Mouse (Mus musculus) liver, embryonic 13.5 days (tissue): ENCODE results near the gene Acin1. TPM values are rescaled to one million over a fixed set of nuclear protein-coding genes. Genes with fewer than 3 reads are reported as not detected.

Experiments used
- ATAC-seq: fragments of 200-750 bp; cut with Nextera tagmentation; 2 replicates; pipeline ENCODE4 v1.8.0; 2017; ENCODE audit warnings: low read depth, mild to moderate bottlenecking, moderate number of reproducible peaks, moderate library complexity
- DNase-seq: peaks from one replicate; pipeline ENCODE4 v3.0.0; 2022
- H3K27ac ChIP-seq: fragments of 300-500 bp; sonication (generic); 2 replicates; pipeline ENCODE4 v1.5.1; 2015; ENCODE audit warnings: moderate library complexity, mild to moderate bottlenecking, inconsistent platforms
- H3K27me3 ChIP-seq: fragments of 300-500 bp; sonication (generic); 2 replicates; pipeline ENCODE4 v1.6.1; 2015; ENCODE audit warnings: mild to moderate bottlenecking, inconsistent platforms
- H3K36me3 ChIP-seq: fragments of 300-500 bp; sonication (generic); 2 replicates; pipeline ENCODE4 v1.6.1; 2015; ENCODE audit warnings: mild to moderate bottlenecking, inconsistent platforms
- H3K4me1 ChIP-seq: fragments of 300-500 bp; sonication (generic); replicated peaks from 2 replicates; pipeline ENCODE4 v1.6.1; 2015; ENCODE audit warnings: inconsistent platforms
- H3K4me2 ChIP-seq: fragments of 300-500 bp; sonication (generic); 2 replicates; pipeline ENCODE4 v1.6.1; 2015; ENCODE audit warnings: inconsistent platforms, mild to moderate bottlenecking, moderate library complexity
- H3K4me3 ChIP-seq: fragments of 300-500 bp; sonication (generic); replicated peaks from 2 replicates; pipeline ENCODE4 v1.5.1; 2015; ENCODE audit warnings: mild to moderate bottlenecking, inconsistent platforms
- H3K9ac ChIP-seq: fragments of 300-500 bp; sonication (generic); 2 replicates; pipeline ENCODE4 v1.6.1; 2015; ENCODE audit warnings: mild to moderate bottlenecking, inconsistent platforms
- H3K9me3 ChIP-seq: fragments of 300-500 bp; sonication (generic); replicated peaks from 2 replicates; pipeline ENCODE4 v1.6.1; 2016; ENCODE audit warnings: inconsistent platforms
- WGBS: fragments of 180-500 bp; shearing (Covaris S2); methylation state at CpG from one replicate; pipeline ENCODE4 v1.1.7; 2015; ENCODE audit not compliant: insufficient replicate concordance; 5-methylcytosine and 5-hydroxymethylcytosine counted together
- polyA plus RNA-seq: library from polyadenylated mRNA; unstranded; fragments of >200 nt; fragmentation: Nextera tagmentation; extraction: Ambion mirVana; gene quantifications from 2 replicates; pipeline ENCODE4 v1.2.1, GENCODE M21; 2015

Acin1 gene
- polyA plus RNA-seq, 1 experiment from 2014 or later: 62.5 TPM

DNA sequence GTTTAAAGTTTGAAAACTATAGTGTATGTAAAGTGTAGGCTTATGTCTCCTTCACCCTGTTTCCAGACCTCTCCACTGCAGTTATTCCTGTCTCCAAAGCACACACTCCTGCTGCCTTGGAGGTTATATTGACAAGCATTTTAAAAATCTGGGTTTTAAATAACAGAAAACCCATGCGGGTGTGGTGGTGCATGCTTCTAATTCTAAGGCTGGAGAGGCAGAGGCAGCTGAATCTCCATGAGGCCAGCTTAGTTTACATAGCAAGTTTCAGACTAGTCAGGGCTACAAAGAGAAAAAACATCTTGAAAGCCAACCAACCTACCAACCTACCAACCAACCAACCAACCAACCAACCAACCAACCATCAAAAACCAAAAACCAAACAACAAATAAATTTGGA is 28.7 kb upstream of the Acin1 start:
- 50% methylated on average over 1 of the region's 1 CpGs for WGBS
- Histone ChIP-seq H3K4me1 (peaks cover 21% of the 10 kb centered on the region), H3K27ac (no peak overlapping the region), H3K9me3 (no peaks in the 10 kb centered on the region), H3K4me2 (no peak overlapping the region), H3K9ac (0 out of 2 replicates have a peak overlapping the region, but pooled peaks have one; percentile 3), H3K4me3 (no peak overlapping the region), H3K27me3 (peaks cover 28% of the 10 kb centered on the region), H3K36me3 (no peaks in the 10 kb centered on the region)
- no peak for ATAC-seq
- DNase-seq: no peak

DNA sequence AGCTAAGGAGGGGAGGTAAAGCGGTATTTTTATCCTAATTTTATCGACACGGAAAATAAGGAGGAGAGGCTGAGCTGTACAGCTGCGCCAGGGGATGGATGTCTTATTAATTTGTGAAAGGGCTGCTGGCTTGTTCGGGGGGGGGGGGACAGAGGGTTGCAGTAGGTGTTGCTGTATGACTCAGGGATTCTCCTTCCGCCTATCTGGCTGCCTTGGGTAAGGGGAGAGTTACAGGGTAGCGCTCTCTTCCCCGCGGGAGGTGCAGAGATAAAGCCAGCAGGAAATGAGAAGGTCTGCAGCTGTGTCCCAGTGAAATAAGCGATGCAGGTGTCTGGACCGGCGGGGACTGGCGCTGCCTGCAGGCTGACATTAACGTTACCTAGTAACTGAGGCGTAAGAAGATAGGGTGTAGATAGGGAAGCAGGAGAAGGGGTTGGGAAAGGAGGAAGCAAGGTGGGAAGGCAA is 27.9 kb upstream of the Acin1 start:
- Histone ChIP-seq H3K9me3 (no peaks in the 10 kb centered on the region), H3K4me1 (peaks cover 21% of the 10 kb centered on the region), H3K9ac (peak overlapping the region; percentile 3; the same call in 1 of the 2 replicates), H3K27me3 (peaks cover 35% of the 10 kb centered on the region), H3K36me3 (no peaks in the 10 kb centered on the region), H3K4me3 (peak overlapping the region; percentile 45), H3K4me2 (peak overlapping the region; percentile 67), H3K27ac (no peak overlapping the region)
- DNase-seq (peak; percentile 20), ATAC-seq (peak; percentile 33; the same call in 1 of the 2 replicates)
- 2% methylated on average over 15 of the region's 15 CpGs for WGBS

DNA sequence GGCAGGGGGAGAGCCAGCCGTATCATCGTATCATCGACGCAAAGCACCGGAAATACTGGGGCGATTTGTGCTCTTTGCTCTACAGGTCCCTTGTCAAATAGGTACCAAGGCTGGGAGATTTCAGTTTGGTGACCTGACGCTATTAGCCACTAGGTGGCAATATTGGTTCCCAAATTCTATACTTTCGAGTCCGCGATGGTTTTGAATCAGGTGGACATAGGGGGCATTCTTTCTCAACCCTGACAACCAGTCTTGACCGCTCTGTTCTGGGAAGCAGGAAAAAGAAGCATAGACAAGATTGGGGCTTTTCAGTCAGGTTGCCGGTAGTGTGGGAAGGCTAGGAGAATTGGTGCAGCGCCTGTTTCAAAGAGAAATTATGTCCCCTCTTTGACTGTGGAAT is 27.4 kb upstream of the Acin1 start:
- no peaks in the 10 kb centered on the region for H3K9me3 ChIP-seq
- peak overlapping the region; percentile 45 for H3K4me3 ChIP-seq
- ATAC-seq (no peak), DNase-seq (peak; percentile 61)
- peaks cover 21% of the 10 kb centered on the region for H3K4me1 ChIP-seq
- H3K4me2 ChIP-seq: peak overlapping the region; percentile 67
- WGBS: under 1% methylated on average over 13 of the region's 13 CpGs
- peaks cover 40% of the 10 kb centered on the region for H3K27me3 ChIP-seq
- no peak overlapping the region for H3K27ac ChIP-seq
- H3K9ac ChIP-seq: 0 out of 2 replicates have a peak overlapping the region, but pooled peaks have one; percentile 3
- H3K36me3 ChIP-seq: no peaks in the 10 kb centered on the region

DNA sequence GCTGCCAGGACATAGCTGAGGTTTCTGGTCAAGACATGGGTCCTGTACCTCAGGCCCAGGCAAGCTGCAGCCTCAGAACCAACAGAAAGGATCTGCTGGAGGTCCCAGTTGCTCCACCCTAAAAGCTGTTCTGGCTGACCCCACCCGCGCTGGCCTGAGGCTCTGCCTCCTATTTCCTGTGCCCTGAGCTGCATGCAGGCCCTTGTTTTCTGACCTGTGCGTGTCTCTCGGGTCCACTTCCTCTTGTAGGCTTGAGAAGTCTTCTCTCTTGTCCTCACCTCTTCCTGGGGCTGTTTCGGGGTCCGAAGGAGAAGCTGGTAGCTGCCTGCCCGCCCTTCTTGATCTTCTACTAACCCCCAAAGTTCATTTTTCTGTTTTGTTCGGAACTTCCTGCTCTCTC is 26.1 kb upstream of the Acin1 start:
- ATAC-seq: no peak
- WGBS: 28% methylated on average over 8 of the region's 8 CpGs
- DNase-seq: no peak

DNA sequence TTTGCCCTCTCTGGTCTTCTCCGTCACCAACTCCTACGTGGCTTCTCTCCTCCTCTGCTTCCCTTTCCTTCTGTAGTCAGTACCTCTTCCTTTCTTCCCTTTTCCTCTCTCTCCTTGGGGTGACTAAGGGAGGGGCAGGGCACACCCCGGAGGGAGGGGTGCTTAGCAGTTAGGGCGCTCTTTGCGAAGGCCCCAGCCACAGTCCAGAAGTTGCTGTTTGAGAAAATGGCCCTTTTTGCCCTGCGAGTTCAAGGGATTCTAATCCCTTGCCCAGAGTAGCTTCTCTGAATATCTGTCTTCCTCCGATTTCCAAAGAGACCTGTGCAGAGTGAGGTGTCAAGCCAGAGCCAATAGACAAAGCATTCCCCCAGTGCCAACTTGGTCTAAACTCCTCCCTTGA is 25.3 kb upstream of the Acin1 start, which contains the start of gene Cebpe:
Cebpe (minus strand) TSS at position 101 of the 400 bp plus-strand sequence.
- H3K4me2 ChIP-seq: no peak within 1 kb of the TSS
- no peak for DNase-seq
- peaks cover 30% of the 10 kb centered on the region for H3K4me1 ChIP-seq
- WGBS: 60% methylated on average over 7 of the region's 7 CpGs
- H3K9me3 ChIP-seq: no peaks in the 10 kb centered on the region
- ATAC-seq: no peak
- peak within 1 kb of the TSS; percentile 1; the same call in 1 of the 2 replicates for H3K4me3 ChIP-seq
- peak within 1 kb of the TSS; percentile 58 for H3K27ac ChIP-seq
- H3K9ac ChIP-seq: 0 out of 2 replicates have a peak within 1 kb of the TSS, but pooled peaks have one; percentile 1
- peaks cover 61% of the 10 kb centered on the region for H3K27me3 ChIP-seq
- H3K36me3 ChIP-seq: no peaks in the 10 kb centered on the region

More for the DNA sequence above, 26.1 kb upstream of the Acin1 start:
- H3K4me1 ChIP-seq: peaks cover 25% of the 10 kb centered on the region
- H3K4me3 ChIP-seq: no peak overlapping the region
- peak overlapping the region; percentile 58 for H3K27ac ChIP-seq
- H3K4me2 ChIP-seq: no peak overlapping the region
- H3K27me3 ChIP-seq: peaks cover 53% of the 10 kb centered on the region
- H3K9ac ChIP-seq: no peak overlapping the region
- no peaks in the 10 kb centered on the region for H3K9me3 ChIP-seq
- H3K36me3 ChIP-seq: no peaks in the 10 kb centered on the region

DNA sequence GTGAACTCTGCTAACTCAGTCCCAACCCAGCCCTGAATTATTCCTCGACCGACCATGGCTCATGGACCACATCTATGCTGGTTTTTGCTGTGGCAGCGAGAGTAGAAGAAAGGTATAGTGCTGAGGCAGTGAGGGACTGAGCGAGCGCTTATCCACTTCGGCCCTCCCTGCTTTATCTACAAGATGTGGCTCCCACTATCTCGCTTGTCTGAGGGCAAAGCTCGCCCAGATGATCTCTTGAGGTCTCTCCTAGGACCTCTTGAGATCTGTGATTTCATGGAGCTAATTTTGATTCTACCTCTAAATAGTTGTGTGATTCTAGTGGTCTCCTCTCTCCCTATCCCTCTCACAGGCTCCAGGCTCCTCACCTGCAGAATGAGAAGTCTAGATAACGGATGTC is 22.3 kb upstream of the Acin1 start:
- H3K4me1 ChIP-seq: peaks cover 45% of the 10 kb centered on the region
- no peak for ATAC-seq
- no peak overlapping the region for H3K9ac ChIP-seq
- WGBS: 33% methylated on average over 9 of the region's 9 CpGs
- no peaks in the 10 kb centered on the region for H3K36me3 ChIP-seq
- no peaks in the 10 kb centered on the region for H3K9me3 ChIP-seq
- no peak overlapping the region for H3K4me2 ChIP-seq
- H3K4me3 ChIP-seq: no peak overlapping the region
- H3K27ac ChIP-seq: no peak overlapping the region
- peaks cover 71% of the 10 kb centered on the region for H3K27me3 ChIP-seq
- no peak for DNase-seq

DNA sequence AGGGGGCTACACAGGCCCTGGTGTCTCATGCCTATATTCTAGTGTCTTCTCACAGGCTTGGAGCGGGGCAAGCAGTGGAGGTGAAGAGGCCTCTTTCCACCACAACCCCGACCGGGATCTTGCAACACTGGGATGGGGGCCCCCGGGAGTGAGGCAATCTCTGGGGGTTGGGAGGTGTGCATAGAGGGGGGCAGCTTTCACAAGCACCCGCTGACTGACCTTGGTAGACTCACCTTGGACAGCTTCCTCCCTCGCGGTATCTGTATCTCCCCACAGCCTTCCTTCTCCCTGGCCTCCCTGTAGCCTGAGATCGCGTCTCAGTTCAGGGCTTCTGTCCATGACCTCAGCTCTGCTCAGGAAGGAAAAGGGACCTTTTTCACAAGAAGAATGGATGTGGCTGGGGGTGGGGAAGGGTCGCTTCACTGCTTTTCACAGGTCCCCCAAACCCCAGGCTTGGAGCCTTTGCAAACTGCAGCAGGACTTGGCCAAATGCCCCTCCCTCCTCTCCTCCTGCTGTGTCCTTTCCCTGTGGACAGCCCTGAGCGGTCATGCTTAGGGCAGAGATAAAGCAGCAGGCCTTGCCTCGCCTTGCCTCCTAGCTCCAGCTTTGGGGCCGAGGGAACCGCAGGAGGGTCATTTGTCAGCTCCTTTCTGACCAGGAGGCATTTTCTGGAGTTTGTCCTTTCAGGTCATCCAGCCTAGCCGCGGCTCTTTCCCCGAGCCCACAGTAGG is 20.0 kb upstream of the Acin1 start:
- H3K4me3 ChIP-seq: no peak overlapping the region
- H3K9ac ChIP-seq: no peak overlapping the region; the same call in 1 of the 2 replicates
- H3K4me1 ChIP-seq: peaks cover 33% of the 10 kb centered on the region
- H3K9me3 ChIP-seq: no peaks in the 10 kb centered on the region
- 13% methylated on average over 17 of the region's 17 CpGs for WGBS
- peaks cover 87% of the 10 kb centered on the region for H3K27me3 ChIP-seq
- ATAC-seq (no peak), DNase-seq (peak; percentile 22)
- no peaks in the 10 kb centered on the region for H3K36me3 ChIP-seq
- peak overlapping the region; percentile 48; the same call in 1 of the 2 replicates for H3K4me2 ChIP-seq
- no peak overlapping the region for H3K27ac ChIP-seq

DNA sequence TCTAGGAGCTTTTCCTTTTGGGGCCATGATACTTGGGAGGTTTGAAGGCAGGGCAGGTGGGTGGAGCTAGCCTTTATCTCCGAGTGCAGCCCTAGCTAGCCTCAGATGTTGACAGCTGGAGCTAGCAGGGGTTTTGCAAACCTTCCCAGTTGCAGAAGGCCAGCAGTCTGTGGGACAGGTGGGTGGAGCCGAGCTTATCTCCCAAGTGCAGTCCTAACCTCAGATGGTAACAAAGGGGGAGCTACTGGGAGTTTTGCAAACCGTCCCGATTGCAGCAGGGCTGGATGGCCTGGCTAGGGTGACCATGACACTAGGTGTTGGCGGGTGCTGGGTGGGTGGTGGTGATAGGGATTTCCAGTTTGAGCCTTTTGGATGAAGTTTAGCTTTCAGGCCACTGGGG is 19.1 kb upstream of the Acin1 start:
- peak overlapping the region; percentile 18; the same call in 1 of the 2 replicates for H3K4me3 ChIP-seq
- peaks cover 33% of the 10 kb centered on the region for H3K4me1 ChIP-seq
- H3K27ac ChIP-seq: peak overlapping the region; percentile 53; the same call in 1 of the 2 replicates
- H3K36me3 ChIP-seq: no peaks in the 10 kb centered on the region
- peak overlapping the region; percentile 48 for H3K4me2 ChIP-seq
- ATAC-seq (peak; percentile 92), DNase-seq (peak; percentile 94)
- H3K9me3 ChIP-seq: no peaks in the 10 kb centered on the region
- 2% methylated on average over 5 of the region's 5 CpGs for WGBS
- no peak overlapping the region for H3K9ac ChIP-seq
- H3K27me3 ChIP-seq: peaks cover 83% of the 10 kb centered on the region

DNA sequence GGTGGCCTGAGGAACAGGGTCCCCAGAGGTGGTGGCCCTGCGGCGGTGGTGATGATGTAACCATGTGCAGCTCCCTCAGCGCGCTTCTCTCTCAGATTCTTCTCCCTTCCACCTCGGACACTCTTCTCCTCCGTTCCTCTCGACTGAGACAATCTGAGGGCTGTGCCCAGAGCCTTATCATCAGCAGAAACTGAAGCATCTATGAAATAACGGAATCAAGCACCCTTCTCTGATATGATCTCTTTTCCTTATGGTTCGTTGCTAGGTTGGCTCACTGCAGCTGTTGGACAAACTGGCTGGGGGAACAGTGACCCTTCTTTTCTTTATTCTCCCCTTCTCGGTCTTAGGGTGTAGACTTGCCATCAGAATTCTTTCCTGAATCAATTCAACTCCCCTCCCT is 16.5 kb upstream of the Acin1 start:
- DNase-seq (no peak), ATAC-seq (no peak)
- 40% methylated on average over 10 of the region's 10 CpGs for WGBS
- no peak overlapping the region for H3K9ac ChIP-seq
- no peaks in the 10 kb centered on the region for H3K9me3 ChIP-seq
- H3K4me2 ChIP-seq: no peak overlapping the region
- H3K36me3 ChIP-seq: no peaks in the 10 kb centered on the region
- H3K27ac ChIP-seq: no peak overlapping the region
- H3K27me3 ChIP-seq: peaks cover 60% of the 10 kb centered on the region
- H3K4me1 ChIP-seq: peaks cover 29% of the 10 kb centered on the region
- H3K4me3 ChIP-seq: no peak overlapping the region

DNA sequence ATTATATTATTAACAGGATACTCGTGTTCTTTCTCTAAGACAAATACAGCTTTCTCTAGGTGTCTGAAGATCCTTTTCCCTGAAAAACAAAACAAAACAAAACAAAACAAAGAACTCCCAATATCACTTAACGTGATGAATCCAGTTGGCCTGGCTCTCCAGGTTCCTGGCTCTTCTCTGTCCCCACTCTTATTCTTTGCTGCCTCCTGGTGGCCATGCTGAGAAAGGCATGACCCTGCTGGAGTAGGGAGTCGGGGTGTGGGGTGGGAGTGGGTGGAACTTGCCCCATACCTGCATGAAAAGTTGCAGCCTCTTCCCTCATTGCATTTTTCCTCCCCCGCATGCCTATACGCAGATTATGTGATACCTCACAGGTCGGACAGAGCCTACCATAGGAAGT is 14.6 kb upstream of the Acin1 start:
- no peak for ATAC-seq

DNA sequence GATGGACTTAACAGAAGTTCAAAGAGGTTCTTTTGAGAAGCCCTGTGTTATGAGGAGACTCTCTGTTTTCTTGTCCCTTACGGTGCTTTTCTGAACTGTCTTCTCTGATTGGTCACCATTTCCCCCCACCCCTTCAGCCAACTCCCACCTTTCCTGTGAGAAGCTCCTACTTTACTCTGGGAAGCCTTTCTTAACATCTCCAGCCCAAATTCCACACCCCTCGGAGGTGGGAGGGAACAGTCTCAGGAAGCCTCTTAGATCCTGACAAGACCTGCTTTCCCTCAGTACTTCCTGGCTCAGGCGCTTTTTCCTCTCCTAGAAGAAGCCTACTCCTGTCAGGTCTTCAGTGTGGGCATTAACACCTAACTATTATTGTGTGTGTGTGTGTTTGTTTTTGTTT is 12.9 kb upstream of the Acin1 start:
- WGBS: 55% methylated on average over 3 of the region's 3 CpGs
- no peak for ATAC-seq

More for the DNA sequence above, 14.6 kb upstream of the Acin1 start:
- peaks cover 42% of the 10 kb centered on the region for H3K27me3 ChIP-seq
- DNase-seq: peak; percentile 70
- peaks cover 22% of the 10 kb centered on the region for H3K4me1 ChIP-seq
- no peaks in the 10 kb centered on the region for H3K36me3 ChIP-seq
- H3K9me3 ChIP-seq: no peaks in the 10 kb centered on the region
- 9% methylated on average over 6 of the region's 6 CpGs for WGBS
- no peak overlapping the region for H3K4me2 ChIP-seq
- no peak overlapping the region for H3K9ac ChIP-seq
- H3K27ac ChIP-seq: no peak overlapping the region
- no peak overlapping the region for H3K4me3 ChIP-seq

More for the DNA sequence above, 12.9 kb upstream of the Acin1 start:
- Histone ChIP-seq H3K27me3 (peaks cover 36% of the 10 kb centered on the region), H3K27ac (no peak overlapping the region), H3K9me3 (no peaks in the 10 kb centered on the region), H3K4me1 (peaks cover 10% of the 10 kb centered on the region), H3K36me3 (0 out of 2 replicates have a peak, but pooled peaks cover 2% of the 10 kb centered on the region), H3K4me2 (no peak overlapping the region), H3K4me3 (no peak overlapping the region), H3K9ac (no peak overlapping the region)
- DNase-seq: no peak
